Comparison of ENCODE assay signal across 22 mouse cellular contexts in genomic region chr9:123520735-123521134, GRCm38 (mm10). TPM values are rescaled to one million over a fixed set of nuclear protein-coding genes. Genes with fewer than 3 reads are reported as not detected.
DNase-seq lines count a peak whose midpoint lies in the region; ATAC-seq and TF ChIP-seq lines count a peak whose summit lies in the region.
"Had no signal": no experiment of that assay in that cellular context is flagged by ENCODE, and none has a peak within 500 bp of the region (broad histone marks: within the 10 kb centered on the region; RNA-seq: fewer than 3 reads in every experiment).

No protein-coding gene starts in this region.

- H3K4me3 ChIP-seq in heart, embryonic 13.5 days: no peak overlapping the region
- no peak overlapping the region for H3K4me3 ChIP-seq in spleen, adult 2 months (ENCODE audit: extremely low read depth, insufficient read depth, insufficient read length)
- no peak overlapping the region for H3K4me3 ChIP-seq in intestine, postnatal 0 days (ENCODE audit: low read depth, low read length)
- H3K4me3 ChIP-seq: embryonic facial prominence, embryonic 15.5 days; erythroblast, embryonic 14.5 days; forebrain, embryonic 10.5 days; heart, embryonic 10.5 days; heart, embryonic 15.5 days; hindbrain, embryonic 15.5 days had no signal

- H3K4me1 ChIP-seq in heart, embryonic 13.5 days: peaks cover 17% of the 10 kb centered on the region; the same call in 1 of the 2 replicates
- peaks cover 3% of the 10 kb centered on the region; the same call in 1 of the 2 replicates for H3K4me1 ChIP-seq in spleen, adult 2 months (ENCODE audit: control insufficient read depth, insufficient read depth, insufficient read length)
- H3K4me1 ChIP-seq in intestine, postnatal 0 days (replicated peaks; ENCODE audit: control insufficient read depth, insufficient read depth, low read length): peaks cover 6% of the 10 kb centered on the region; the same call in 1 of the 2 replicates
- H3K4me1 ChIP-seq: forebrain, embryonic 10.5 days; heart, embryonic 10.5 days had no signal

- ATAC-seq in heart, embryonic 13.5 days (ENCODE audit: extremely low read depth, insufficient number of reproducible peaks, low FRiP score, low TSS enrichment): no peak
- peak; percentile 25; the same call in 1 of the 2 replicates for ATAC-seq in intestine, postnatal 0 days
- ATAC-seq in frontal cortex, adult (ENCODE audit: low TSS enrichment): no peak
- ATAC-seq: forebrain, embryonic 14.5 days had no signal

- DNase-seq in heart, adult 18-20 months: no peak
- DNase-seq in spleen, adult 2 months (ENCODE audit: low read depth in 1 of 2, low spot score in 2 of 2): no peak
- DNase-seq in spleen, adult 18-20 months: no peak
- DNase-seq in lung, adult 18-20 months: no peak
- DNase-seq: adrenal gland, postnatal 10 days; cerebellum, adult 11 months; cerebellum, adult 8-10 months; cerebellum, postnatal 14 days; embryo, embryonic 11 days; gastrocnemius, postnatal 14 days; heart, postnatal 14 days had no signal

- TF ChIP-seq CTCF in spleen, adult 2 months (IDR thresholded peaks at IDR 0.05; ENCODE audit: extremely low read depth, insufficient read depth, insufficient read length, insufficient replicate concordance): no peak
- TF ChIP-seq CTCF in intestine, postnatal 0 days (IDR thresholded peaks at IDR 0.05; ENCODE audit: low read depth): no peak

- 0 out of 2 replicates have a peak overlapping the region, but pooled peaks have one; percentile 8 for H3K27ac ChIP-seq in heart, embryonic 13.5 days (replicated peaks)
- H3K27ac ChIP-seq in spleen, adult 2 months (ENCODE audit: insufficient read depth, low read length): peak overlapping the region; percentile 38; the same call in 1 of the 2 replicates
- no peak overlapping the region; the same call in 1 of the 2 replicates for H3K27ac ChIP-seq in intestine, postnatal 0 days (ENCODE audit: low read depth, low read length)
- H3K27ac ChIP-seq: embryonic facial prominence, embryonic 15.5 days; forebrain, embryonic 10.5 days; heart, embryonic 10.5 days; heart, embryonic 15.5 days; hindbrain, embryonic 15.5 days had no signal

- WGBS in heart, embryonic 13.5 days: 72% methylated on average over 3 of the region's 3 CpGs
- 69% methylated on average over 3 of the region's 3 CpGs for WGBS in spleen, adult 2 months
- WGBS in intestine, postnatal 0 days: 29% methylated on average over 3 of the region's 3 CpGs

- no peaks in the 10 kb centered on the region for H3K27me3 ChIP-seq in heart, embryonic 13.5 days (replicated peaks)
- H3K27me3 ChIP-seq in spleen, adult 2 months (ENCODE audit: control insufficient read depth, insufficient read depth, low read length): no peaks in the 10 kb centered on the region
- H3K27me3 ChIP-seq in intestine, postnatal 0 days (replicated peaks; ENCODE audit: control insufficient read depth, insufficient read depth, low read length): no peaks in the 10 kb centered on the region
- H3K27me3 ChIP-seq: embryonic facial prominence, embryonic 15.5 days; heart, embryonic 15.5 days; hindbrain, embryonic 15.5 days had no signal

- no peak overlapping the region for H3K4me2 ChIP-seq in heart, embryonic 13.5 days
- H3K4me2 ChIP-seq in intestine, postnatal 0 days (replicated peaks; ENCODE audit: low read depth): no peak overlapping the region
- H3K4me2 ChIP-seq: embryonic facial prominence, embryonic 15.5 days; heart, embryonic 15.5 days; hindbrain, embryonic 15.5 days had no signal

- no peak overlapping the region for H3K9ac ChIP-seq in heart, embryonic 13.5 days
- H3K9ac ChIP-seq in intestine, postnatal 0 days (ENCODE audit: low read depth, low read length): no peak overlapping the region
- H3K9ac ChIP-seq: embryonic facial prominence, embryonic 15.5 days; heart, embryonic 15.5 days; hindbrain, embryonic 15.5 days had no signal

- no peaks in the 10 kb centered on the region for H3K9me3 ChIP-seq in heart, embryonic 13.5 days
- H3K9me3 ChIP-seq in intestine, postnatal 0 days (ENCODE audit: control insufficient read depth): no peaks in the 10 kb centered on the region
- H3K9me3 ChIP-seq: embryonic facial prominence, embryonic 15.5 days; forebrain, embryonic 10.5 days; G1E; heart, embryonic 10.5 days; heart, embryonic 15.5 days; hindbrain, embryonic 15.5 days had no signal

- H3K36me3 ChIP-seq in heart, embryonic 13.5 days: peaks cover 66% of the 10 kb centered on the region
- peaks cover 29% of the 10 kb centered on the region for H3K36me3 ChIP-seq in spleen, adult 2 months (ENCODE audit: control insufficient read depth, insufficient read depth, low read length)
- peaks cover 45% of the 10 kb centered on the region for H3K36me3 ChIP-seq in intestine, postnatal 0 days (ENCODE audit: control insufficient read depth, insufficient read depth)

- TF ChIP-seq POLR2A in spleen, adult 2 months (IDR thresholded peaks at IDR 0.05; ENCODE audit: low read depth, low read length): no peak

RNA-seq across cellular contexts. Expression of gene Sacm1l, which starts 8.8 kb away (rescaled TPM):
- 37.6 and 41.7 TPM in 2 replicates for polyA plus RNA-seq in heart, embryonic 13.5 days (2015; fragmentation: Nextera tagmentation; extraction: Ambion mirVana)
- 10 to 100 TPM; 35.2 to 35.4 TPM for total RNA-seq in heart, adult 18-20 months (2021)
- 2.5 TPM in 2 replicates for polyA plus RNA-seq in spleen, adult 2 months (2012; rRNA removed)
- 37.3 and 42.6 TPM in 2 replicates for polyA plus RNA-seq in intestine, postnatal 0 days (2015; fragmentation: Nextera tagmentation; extraction: Ambion mirVana)

RNA-seq across cellular contexts. Expression of gene Limd1, which starts 42.2 kb away (rescaled TPM):
- polyA plus RNA-seq in heart, embryonic 13.5 days (2015; fragmentation: Nextera tagmentation; extraction: Ambion mirVana): 34.6 and 36.1 TPM in 2 replicates
- 10 to 100 TPM; 32.8 to 37.1 TPM for total RNA-seq in heart, adult 18-20 months (2021)
- polyA plus RNA-seq in spleen, adult 2 months (2012; rRNA removed): 45.1 and 55.1 TPM in 2 replicates
- 40.6 and 42.9 TPM in 2 replicates for polyA plus RNA-seq in intestine, postnatal 0 days (2015; fragmentation: Nextera tagmentation; extraction: Ambion mirVana)

Comparison
In these comparisons a context has a peak if more than half of its experiments do, and no peak if none do; other contexts are left out.
1. RNA of gene Sacm1l, which starts 8.8 kb away (polyA plus RNA-seq): 37.6 to 41.7 TPM in heart, embryonic 13.5 days and 37.3 to 42.6 TPM in intestine, postnatal 0 days; 2.5 TPM in spleen, adult 2 months; every median in the first group is over 10 times any median in the second.